Comparison of ENCODE assay signal across 14 mouse cellular contexts in genomic region chr3:37765971-37766370, GRCm38 (mm10).
"Had no signal": no experiment of that assay in that cellular context is flagged by ENCODE, and none has a peak within 500 bp of the region (broad histone marks: within the 10 kb centered on the region; RNA-seq: fewer than 3 reads in every experiment).

No protein-coding gene starts in this region.

- DNase-seq: kidney, adult 18-20 months; kidney, postnatal 10 days; left cerebral cortex, postnatal 4 days; lung, adult 18-20 months; midbrain, embryonic 14.5 days; right cerebral cortex, adult 18-20 months; right cerebral cortex, postnatal 25 days; thymus, postnatal 36 days had no signal

- H3K9me3 ChIP-seq: midbrain, embryonic 10.5 days; neural tube, embryonic 15.5 days had no signal

- H3K4me2 ChIP-seq: limb, embryonic 13.5 days; neural tube, embryonic 15.5 days had no signal

- H3K36me3 ChIP-seq: limb, embryonic 13.5 days; midbrain, embryonic 10.5 days; neural tube, embryonic 15.5 days had no signal

- H3K9ac ChIP-seq: limb, embryonic 13.5 days; liver, embryonic 14.5 days; neural tube, embryonic 15.5 days had no signal

- H3K27ac ChIP-seq: layer of hippocampus, adult 2 months; limb, embryonic 13.5 days; liver, embryonic 14.5 days; midbrain, embryonic 10.5 days; neural tube, embryonic 15.5 days had no signal

- H3K27me3 ChIP-seq: limb, embryonic 13.5 days; neural tube, embryonic 15.5 days had no signal

- H3K4me3 ChIP-seq: layer of hippocampus, adult 2 months; limb, embryonic 13.5 days; midbrain, embryonic 10.5 days; myocyte; neural tube, embryonic 15.5 days had no signal
